Mouse (Mus musculus): ENCODE data around the gene S1pr3. TPM values are rescaled to one million over a fixed set of nuclear protein-coding genes. Genes with fewer than 3 reads are reported as not detected.

The S1pr3 gene
- polyA plus RNA-seq, 1 experiment = 3.2 TPM

DNA sequence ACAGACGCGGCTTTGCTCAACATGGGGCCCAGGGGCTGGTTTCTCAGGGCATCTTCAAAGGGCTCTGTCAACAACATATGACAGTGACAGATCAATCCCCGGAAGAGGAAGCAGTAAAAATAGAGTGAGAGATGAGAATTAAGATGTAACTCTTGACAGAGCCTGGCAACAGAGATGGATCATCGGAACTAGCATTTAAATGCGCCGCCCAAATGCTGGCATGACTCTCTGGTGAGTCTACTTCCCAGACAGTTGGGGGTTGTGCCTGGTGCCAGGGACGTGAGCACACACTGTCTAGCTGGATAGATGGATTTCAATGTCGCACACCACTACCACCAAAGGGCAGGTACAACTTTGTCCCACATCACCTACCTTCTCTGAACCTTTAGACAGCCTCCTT lies 34.5 kb downstream of the S1pr3 start:
- no peak overlapping the region for H3K27ac ChIP-seq (ENCODE audit: insufficient read depth, low read depth, low read length)
- WGBS = 88% methylated on average over 8 of the region's 8 CpGs
- H3K4me3 ChIP-seq (ENCODE audit: low read depth, low read length) = no peak overlapping the region
- no peaks in the 10 kb centered on the region for H3K36me3 ChIP-seq (ENCODE audit: control insufficient read depth, insufficient read depth, low read length)
- no peaks in the 10 kb centered on the region for H3K4me1 ChIP-seq (ENCODE audit: control insufficient read depth, insufficient read depth, insufficient read length, low read length)
- no peak for TF ChIP-seq CTCF (IDR thresholded peaks at IDR 0.05; ENCODE audit: extremely low read depth, insufficient read length, insufficient replicate concordance, low read depth, low read length)
- TF ChIP-seq POLR2A (IDR thresholded peaks at IDR 0.05; ENCODE audit: low read depth, low read length) = no peak
- no peaks in the 10 kb centered on the region for H3K27me3 ChIP-seq (ENCODE audit: control insufficient read depth, insufficient read depth, low read length)

DNA sequence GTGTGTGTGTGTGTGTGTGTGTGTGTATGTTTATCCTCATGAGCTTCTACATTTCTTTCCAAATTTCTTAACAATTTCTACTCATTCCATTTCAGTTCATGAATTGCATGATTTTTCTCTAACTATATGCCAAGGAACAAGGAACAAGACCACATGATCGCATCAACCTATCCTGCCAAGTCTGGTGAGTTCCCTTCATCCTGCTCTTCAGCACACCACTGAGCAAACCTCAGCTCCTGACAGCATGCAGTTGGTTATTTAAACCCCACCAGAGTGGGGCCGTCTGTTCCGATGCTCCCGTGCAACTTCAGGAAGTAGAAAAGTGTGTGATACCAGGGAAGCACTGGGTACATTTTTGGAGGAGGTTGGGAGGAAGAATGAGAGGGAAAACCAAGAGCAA lies 38.1 kb downstream of the S1pr3 start:
- H3K36me3 ChIP-seq (ENCODE audit: control insufficient read depth, insufficient read depth, low read length) = no peaks in the 10 kb centered on the region
- H3K27me3 ChIP-seq (ENCODE audit: control insufficient read depth, insufficient read depth, low read length) = no peaks in the 10 kb centered on the region
- no peak overlapping the region for H3K4me3 ChIP-seq (ENCODE audit: low read depth, low read length)
- H3K4me1 ChIP-seq (ENCODE audit: control insufficient read depth, insufficient read depth, insufficient read length, low read length) = no peaks in the 10 kb centered on the region
- TF ChIP-seq POLR2A (IDR thresholded peaks at IDR 0.05; ENCODE audit: low read depth, low read length) (no peak), CTCF (IDR thresholded peaks at IDR 0.05; ENCODE audit: extremely low read depth, insufficient read length, insufficient replicate concordance, low read depth, low read length) (no peak)
- WGBS = 59% methylated on average over 4 of the region's 4 CpGs
- no peak overlapping the region for H3K27ac ChIP-seq (ENCODE audit: insufficient read depth, low read depth, low read length)

GRCm38 (mm10) chr13:51456190-51456878 lies 47.9 kb downstream of the S1pr3 start:
- WGBS = 27% methylated on average over 4 of the region's 4 CpGs
- TF ChIP-seq CTCF (IDR thresholded peaks at IDR 0.05; ENCODE audit: extremely low read depth, insufficient read length, insufficient replicate concordance, low read depth, low read length) (no peak), POLR2A (IDR thresholded peaks at IDR 0.05; ENCODE audit: low read depth, low read length) (no peak)

GRCm38 (mm10) chr13:51464294-51464693 lies 55.9 kb downstream of the S1pr3 start:
- 74% methylated on average over 4 of the region's 4 CpGs for WGBS

More at GRCm38 (mm10) chr13:51456190-51456878, 47.9 kb downstream of the S1pr3 start:
- Histone ChIP-seq H3K4me1 (ENCODE audit: control insufficient read depth, insufficient read depth, insufficient read length, low read length) (no peaks in the 10 kb centered on the region), H3K4me3 (ENCODE audit: low read depth, low read length) (no peak overlapping the region), H3K27me3 (ENCODE audit: control insufficient read depth, insufficient read depth, low read length) (no peaks in the 10 kb centered on the region), H3K27ac (ENCODE audit: insufficient read depth, low read depth, low read length) (no peak overlapping the region), H3K36me3 (ENCODE audit: control insufficient read depth, insufficient read depth, low read length) (no peaks in the 10 kb centered on the region)

DNA sequence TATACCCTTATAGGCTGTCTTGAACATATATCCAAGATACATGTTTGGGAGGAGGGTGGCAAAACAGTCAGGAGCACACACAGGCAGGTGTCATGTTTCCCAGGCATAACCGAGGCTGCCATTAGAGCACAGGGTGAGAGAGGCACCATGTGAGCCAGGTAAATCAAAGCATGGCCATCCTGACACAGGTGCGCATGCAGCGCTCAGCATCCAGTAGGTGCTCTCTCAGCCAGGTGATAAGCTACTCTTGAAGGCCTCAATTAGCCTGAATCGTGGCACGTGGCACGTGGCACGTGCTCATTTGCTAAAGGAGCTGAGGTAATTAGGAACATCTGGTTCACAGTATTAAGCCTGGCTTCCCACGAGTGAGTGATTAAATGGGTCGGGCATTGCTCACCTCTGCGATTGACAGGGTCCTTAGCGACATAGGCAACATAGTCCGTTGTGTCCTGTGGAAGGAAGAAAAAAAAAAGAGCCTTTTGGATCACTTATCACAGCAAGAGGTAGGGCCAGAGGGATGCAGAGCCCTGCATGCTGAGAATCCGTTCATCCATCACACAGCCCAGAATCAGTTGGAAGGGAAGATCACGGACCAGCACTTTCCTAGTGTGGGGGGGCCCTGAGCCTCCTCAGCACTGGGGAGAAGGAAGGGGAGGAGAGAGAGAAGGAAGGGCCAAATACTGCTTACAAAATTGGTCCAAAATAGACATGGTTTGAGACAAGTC lies 57.8 kb downstream of the S1pr3 start:
- no peaks in the 10 kb centered on the region for H3K27me3 ChIP-seq (ENCODE audit: control insufficient read depth, insufficient read depth, low read length)
- WGBS = 82% methylated on average over 14 of the region's 14 CpGs

More at GRCm38 (mm10) chr13:51464294-51464693, 55.9 kb downstream of the S1pr3 start:
- H3K27me3 ChIP-seq (ENCODE audit: control insufficient read depth, insufficient read depth, low read length) = no peaks in the 10 kb centered on the region
- no peaks in the 10 kb centered on the region for H3K36me3 ChIP-seq (ENCODE audit: control insufficient read depth, insufficient read depth, low read length)
- H3K4me3 ChIP-seq (ENCODE audit: low read depth, low read length) = no peak overlapping the region
- H3K27ac ChIP-seq (ENCODE audit: insufficient read depth, low read depth, low read length) = no peak overlapping the region
- no peak for TF ChIP-seq POLR2A (IDR thresholded peaks at IDR 0.05; ENCODE audit: low read depth, low read length)
- TF ChIP-seq CTCF (IDR thresholded peaks at IDR 0.05; ENCODE audit: extremely low read depth, insufficient read length, insufficient replicate concordance, low read depth, low read length) = no peak
- no peaks in the 10 kb centered on the region for H3K4me1 ChIP-seq (ENCODE audit: control insufficient read depth, insufficient read depth, insufficient read length, low read length)

GRCm38 (mm10) chr13:51468697-51469250 lies 60.3 kb downstream of the S1pr3 start:
- 71% methylated on average over 17 of the region's 17 CpGs for WGBS
- Histone ChIP-seq H3K36me3 (ENCODE audit: control insufficient read depth, insufficient read depth, low read length) (no peaks in the 10 kb centered on the region), H3K4me3 (ENCODE audit: low read depth, low read length) (no peak overlapping the region), H3K4me1 (ENCODE audit: control insufficient read depth, insufficient read depth, insufficient read length, low read length) (no peaks in the 10 kb centered on the region), H3K27ac (ENCODE audit: insufficient read depth, low read depth, low read length) (no peak overlapping the region), H3K27me3 (ENCODE audit: control insufficient read depth, insufficient read depth, low read length) (no peaks in the 10 kb centered on the region)
- TF ChIP-seq POLR2A (IDR thresholded peaks at IDR 0.05; ENCODE audit: low read depth, low read length) = no peak
- no peak for TF ChIP-seq CTCF (IDR thresholded peaks at IDR 0.05; ENCODE audit: extremely low read depth, insufficient read length, insufficient replicate concordance, low read depth, low read length)

More for the DNA sequence above, 57.8 kb downstream of the S1pr3 start:
- Histone ChIP-seq H3K4me1 (ENCODE audit: control insufficient read depth, insufficient read depth, insufficient read length, low read length) (no peaks in the 10 kb centered on the region), H3K36me3 (ENCODE audit: control insufficient read depth, insufficient read depth, low read length) (no peaks in the 10 kb centered on the region), H3K4me3 (ENCODE audit: low read depth, low read length) (no peak overlapping the region), H3K27ac (ENCODE audit: insufficient read depth, low read depth, low read length) (no peak overlapping the region)
- TF ChIP-seq CTCF (IDR thresholded peaks at IDR 0.05; ENCODE audit: extremely low read depth, insufficient read length, insufficient replicate concordance, low read depth, low read length) = no peak
- no peak for TF ChIP-seq POLR2A (IDR thresholded peaks at IDR 0.05; ENCODE audit: low read depth, low read length)

Other genes starting within 250 kb of the S1pr3 start
- gene Nxnl2, start 237.6 kb upstream of the S1pr3 start, polyA plus RNA-seq (2012; rRNA removed) = 1.5 and 1.7 TPM in 2 replicates
- 0.08 and 0.28 TPM in 2 replicates for gene Shc3, start 160.8 kb downstream of the S1pr3 start, polyA plus RNA-seq (2012; rRNA removed)
- 24.2 and 32.5 TPM in 2 replicates for gene Cks2, start 236.6 kb downstream of the S1pr3 start, polyA plus RNA-seq (2012; rRNA removed)
- gene Secisbp2, start 243.1 kb downstream of the S1pr3 start, polyA plus RNA-seq (2012; rRNA removed) = 7.8 and 15.3 TPM in 2 replicates

All from small intestine, adult 2 months (tissue).